Mouse (Mus musculus): ENCODE results near the gene Tgfb2.

DNA sequence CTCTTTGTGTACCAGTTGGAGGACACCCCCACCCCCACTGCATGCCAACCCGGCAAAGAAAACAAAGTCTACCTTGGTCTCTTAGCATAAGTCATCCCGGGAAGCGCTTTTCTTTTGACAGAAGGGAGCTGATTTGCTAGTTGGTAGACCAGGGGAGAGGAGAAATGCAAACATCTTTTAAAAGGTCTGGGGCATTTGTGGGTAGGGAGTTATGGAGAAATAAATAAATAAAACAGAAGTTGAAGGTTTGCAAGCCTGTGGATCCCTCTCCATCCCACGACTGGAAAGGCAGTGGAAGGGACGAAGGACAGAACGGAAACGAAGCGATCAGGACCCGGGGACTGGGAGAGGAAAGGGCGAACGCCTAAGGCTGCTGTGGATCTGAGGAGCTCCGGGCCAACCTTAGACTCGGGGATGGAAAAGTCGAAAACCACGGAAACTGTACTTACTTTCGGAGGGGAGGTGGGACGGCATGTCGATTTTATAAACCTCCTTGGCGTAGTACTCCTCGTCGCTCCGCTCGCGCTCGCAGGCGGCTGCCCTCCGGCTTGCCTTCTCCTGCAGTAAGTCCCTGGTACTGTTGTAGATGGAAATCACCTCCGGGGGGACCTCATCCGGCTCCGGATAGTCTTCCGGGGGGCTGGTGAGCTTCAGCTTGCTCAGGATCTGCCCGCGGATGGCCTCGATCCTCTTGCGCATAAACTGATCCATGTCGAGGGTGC is 1.6 kb downstream of the Tgfb2 start:
- TF ChIP-seq CTCF (conservative IDR thresholded peaks at IDR 0.05; ENCODE audit: low read length) (no peak), POU5F1 (IDR thresholded peaks at IDR 0.05; ENCODE audit: borderline replicate concordance, low read length) (no peak), NANOG (IDR thresholded peaks at IDR 0.05; ENCODE audit: borderline replicate concordance, low read length) (no peak)
